Mouse (Mus musculus) forelimb bud, embryonic 11.5 days (tissue): ENCODE results near the gene Med20.
"Not testable (repeated sequence)": the region's sequence is repeated elsewhere in the genome, so short reads cannot be mapped to it uniquely, and the experiment has no call there.

Experiments
- DNase-seq: peaks from one replicate; pipeline ENCODE4 v3.0.0-alpha.2; 2012; ENCODE audit warnings: low read depth, low spot score

Med20 gene

GRCm38 (mm10) chr17:47627791-47628190, 16.4 kb downstream of the Med20 start:
- DNase-seq: no peak

GRCm38 (mm10) chr17:47628851-47629676, 17.7 kb downstream of the Med20 start:
- DNase-seq: peak; percentile 95

GRCm38 (mm10) chr17:47629717-47630677, 18.6 kb downstream of the Med20 start:
- peak; percentile 10 for DNase-seq

DNA sequence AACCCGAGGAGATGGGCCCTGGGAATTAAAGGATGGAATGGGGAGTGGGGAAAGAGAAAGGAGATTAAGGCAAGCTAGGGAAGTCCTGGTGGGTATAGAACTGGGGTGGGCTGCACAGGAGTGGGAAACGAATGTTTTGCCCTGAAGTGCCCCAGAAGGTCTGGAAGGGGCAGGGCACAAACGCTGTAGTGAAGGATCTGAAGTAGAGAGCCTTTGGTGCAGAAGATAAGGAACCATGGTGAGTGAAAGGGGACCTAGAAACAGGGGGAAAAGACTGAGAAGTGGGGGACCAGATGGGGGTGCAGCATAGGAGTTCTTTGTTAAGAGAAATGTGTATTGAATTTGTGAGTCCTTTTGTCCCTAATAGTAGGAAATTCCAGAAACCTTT, 19.3 kb downstream of the Med20 start, which contains the start of gene Usp49:
Gene Usp49 (plus strand): TSS at position 13 of the 388 bp plus-strand sequence.
- DNase-seq: no peak

- DNase-seq: no peak
Measured at GRCm38 (mm10) chr17:47632181-47632840, 20.9 kb downstream of the Med20 start.

- no peak for DNase-seq
Measured at GRCm38 (mm10) chr17:47633999-47634770, 22.8 kb downstream of the Med20 start.

GRCm38 (mm10) chr17:47642992-47643391, 31.6 kb downstream of the Med20 start:
- no peak for DNase-seq

GRCm38 (mm10) chr17:47646683-47647082, 35.3 kb downstream of the Med20 start:
- peak; percentile 38 for DNase-seq

DNA sequence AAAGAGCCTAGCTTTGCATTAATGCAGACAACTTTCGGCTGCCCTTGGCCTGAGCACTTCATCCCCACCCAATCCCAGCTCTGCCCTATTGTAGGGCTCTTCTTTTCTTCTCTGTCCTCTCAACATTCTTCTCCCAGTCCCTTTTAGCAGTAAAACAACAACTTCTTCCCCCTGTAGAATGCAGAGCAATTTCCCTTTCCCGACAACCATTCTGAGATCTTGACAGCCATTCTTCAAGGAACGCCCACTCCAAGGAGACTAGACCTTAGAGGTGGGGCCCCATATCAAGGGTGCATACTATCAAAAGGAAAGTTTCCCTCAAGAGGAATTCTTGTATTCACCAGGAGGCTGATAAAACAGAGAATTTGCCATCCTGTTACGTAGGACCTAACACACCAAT, 37.6 kb downstream of the Med20 start:
- DNase-seq: no peak

DNA sequence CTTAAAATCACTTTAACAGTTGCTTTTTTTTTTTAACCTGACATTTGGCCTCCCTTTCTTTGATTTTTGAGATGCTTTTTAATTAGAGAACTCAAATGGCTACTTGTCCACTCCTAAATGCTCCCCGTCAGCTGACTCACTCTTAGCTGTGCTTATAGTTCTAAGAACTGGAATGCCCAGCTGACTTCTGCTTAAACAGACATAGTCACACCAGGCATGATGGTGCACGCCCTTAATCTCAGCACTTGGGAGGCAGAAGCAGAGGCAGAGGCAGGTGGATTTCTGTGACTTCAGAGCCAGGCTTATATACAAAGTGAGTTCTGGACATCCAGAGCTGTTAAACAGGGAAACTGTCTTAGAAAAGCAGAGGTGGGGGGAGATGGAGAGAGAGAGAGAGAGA, 40.6 kb downstream of the Med20 start:
- DNase-seq: no peak

DNA sequence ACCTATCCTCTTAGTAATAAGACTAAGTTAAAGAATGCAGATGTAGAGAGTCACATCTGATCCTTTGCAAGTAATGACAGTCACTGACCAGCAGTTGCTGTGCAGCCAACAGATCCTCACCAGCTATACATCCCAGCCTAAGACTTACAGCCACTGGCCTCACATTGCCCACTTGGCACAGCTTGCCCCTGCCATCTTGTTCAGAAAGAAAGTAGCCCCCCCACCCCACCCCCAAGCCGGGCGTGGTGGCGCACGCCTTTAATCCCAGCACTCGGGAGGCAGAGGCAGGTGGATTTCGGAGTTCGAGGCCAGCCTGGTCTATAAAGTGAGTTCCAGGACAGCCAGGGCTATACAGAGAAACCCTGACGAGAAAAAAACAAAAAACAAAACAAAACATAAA, 43.0 kb downstream of the Med20 start:
- not testable (repeated sequence) for DNase-seq

- no peak for DNase-seq
Measured at GRCm38 (mm10) chr17:47655697-47656096, 44.3 kb downstream of the Med20 start.

GRCm38 (mm10) chr17:47657901-47658300, 46.5 kb downstream of the Med20 start:
- DNase-seq: no peak

GRCm38 (mm10) chr17:47658741-47659243, 47.4 kb downstream of the Med20 start:
- DNase-seq: no peak

- no peak for DNase-seq
Measured at GRCm38 (mm10) chr17:47663009-47663713, 51.8 kb downstream of the Med20 start.

GRCm38 (mm10) chr17:47664474-47664873, 53.1 kb downstream of the Med20 start:
- no peak for DNase-seq

- no peak for DNase-seq
Measured at GRCm38 (mm10) chr17:47669166-47669565, 57.8 kb downstream of the Med20 start.

DNA sequence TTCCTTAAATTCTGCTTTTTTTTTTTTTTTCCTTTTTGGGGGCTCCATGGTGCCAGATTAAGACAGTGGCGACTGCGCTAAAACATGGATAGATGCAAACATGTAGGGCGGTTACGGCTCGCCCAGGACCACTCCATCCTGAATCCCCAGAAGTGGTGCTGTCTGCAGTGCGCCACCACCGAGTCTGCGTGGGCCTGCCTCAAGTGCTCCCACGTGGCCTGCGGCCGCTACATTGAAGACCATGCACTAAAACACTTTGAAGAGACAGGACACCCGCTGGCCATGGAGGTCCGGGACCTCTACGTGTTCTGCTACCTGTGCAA, 60.6 kb downstream of the Med20 start:
- DNase-seq: no peak

DNA sequence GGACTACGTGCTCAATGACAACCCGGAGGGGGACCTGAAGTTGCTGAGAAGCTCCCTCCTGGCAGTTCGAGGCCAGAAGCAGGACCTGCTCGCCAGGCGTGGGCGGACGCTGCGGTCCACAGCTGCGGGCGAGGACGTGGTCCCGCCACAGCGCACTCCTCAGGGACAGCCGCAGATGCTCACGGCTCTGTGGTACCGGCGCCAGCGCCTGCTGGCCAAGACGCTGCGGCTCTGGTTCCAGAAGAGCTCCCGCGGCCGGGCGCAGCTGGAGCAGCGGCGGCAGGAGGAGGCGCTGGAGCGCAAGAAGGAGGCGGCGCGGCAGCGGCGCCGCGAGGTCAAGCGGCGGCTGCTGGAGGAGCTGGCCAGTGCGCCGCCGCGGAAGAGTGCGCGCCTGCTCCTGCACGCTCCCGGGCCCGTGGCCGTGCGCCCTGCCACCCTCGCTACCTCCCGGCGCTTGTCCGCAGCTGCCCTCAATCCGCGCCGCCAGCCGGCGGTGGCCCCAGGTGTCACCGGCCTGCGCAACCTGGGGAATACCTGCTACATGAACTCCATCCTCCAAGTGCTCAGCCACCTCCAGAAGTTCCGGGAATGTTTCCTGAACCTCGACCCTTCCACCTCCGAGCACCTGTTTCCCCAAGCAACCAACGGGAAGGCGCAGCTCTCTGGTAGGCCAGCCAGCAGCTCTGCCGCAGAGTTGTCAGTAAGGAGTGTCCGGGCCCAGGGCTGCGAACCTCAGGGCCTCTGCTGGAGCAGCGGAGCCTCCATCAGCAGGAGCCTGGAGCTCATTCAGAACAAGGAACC, 61.1 kb downstream of the Med20 start:
- DNase-seq: peak; percentile 74
